Mouse (Mus musculus) Muller cell, postnatal 12 days (primary cell): ENCODE data around the gene Rhox2a.
"Not testable (repeated sequence)": the region's sequence is repeated elsewhere in the genome, so short reads cannot be mapped to it uniquely, and the experiment has no call there.

Source experiments
- DNase-seq: peaks from one replicate; pipeline ENCODE4 v3.0.0-alpha.2; 2015; ENCODE audit errors: inconsistent ontology term

The Rhox2a gene

GRCm38 (mm10) chrX:37244676-37245075 lies at the start of gene Rhox2a:
Rhox2a (plus strand) TSS chrX:37244976.
- DNase-seq = not testable (repeated sequence)

DNA sequence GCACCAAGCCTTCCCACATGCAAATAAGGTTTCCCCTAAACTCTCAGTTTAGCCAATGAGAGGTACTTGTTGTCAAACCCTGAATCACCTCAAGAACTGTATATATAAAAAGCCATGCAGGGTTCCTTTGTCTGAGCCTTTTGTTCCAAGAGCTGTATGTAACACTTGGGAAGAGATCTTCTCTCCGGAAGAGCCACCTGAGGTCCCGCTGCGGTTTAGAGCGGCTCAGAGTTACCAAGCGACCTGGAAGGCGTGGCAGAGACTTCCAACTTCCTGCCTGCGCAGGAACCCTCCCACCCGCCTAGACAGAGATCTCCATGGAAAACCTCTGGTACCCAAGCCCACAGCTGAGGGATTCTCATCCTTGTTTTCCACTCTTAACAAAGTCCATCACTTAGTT lies 46.1 kb upstream of the Rhox2a start:
- no peak for DNase-seq

GRCm38 (mm10) chrX:37210941-37211340 lies 33.8 kb upstream of the Rhox2a start, which contains the start of gene Gm9:
Gm9 (minus strand) TSS chrX:37211041.
- DNase-seq = no peak

- DNase-seq = not testable (repeated sequence)
Measured at GRCm38 (mm10) chrX:37222158-37222557, 22.6 kb upstream of the Rhox2a start, which contains the start of gene Rhox1. Rhox1 (minus strand) TSS chrX:37222258.

- DNase-seq = not testable (repeated sequence)
Measured at GRCm38 (mm10) chrX:37249619-37250018, 4.8 kb downstream of the Rhox2a start, which contains the start of gene Rhox3a. Rhox3a (plus strand) TSS chrX:37249919.

DNA sequence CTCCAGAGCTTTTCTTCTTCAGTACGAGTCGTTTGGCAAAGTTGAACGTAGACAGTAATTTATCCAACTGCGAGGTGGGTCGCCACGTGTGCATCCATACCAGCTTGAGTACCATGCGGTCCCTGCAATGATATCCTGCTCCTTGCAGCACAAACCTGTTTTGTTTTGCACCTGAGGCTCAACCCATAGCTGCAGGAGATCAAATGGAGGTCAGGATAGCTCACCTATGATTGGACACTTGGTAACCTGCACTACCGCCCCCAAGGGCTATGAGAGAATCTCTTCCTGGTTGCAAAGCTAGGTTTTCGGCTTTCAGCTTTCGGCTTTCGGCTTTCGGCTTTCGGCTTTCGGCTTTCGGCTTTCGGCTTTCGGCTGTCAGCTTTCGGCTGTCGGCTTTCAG lies 20.3 kb downstream of the Rhox2a start, which contains the start of gene Rhox4a:
Rhox4a (plus strand) TSS at position 301 of the 400 bp plus-strand sequence.
- not testable (repeated sequence) for DNase-seq
